Mouse (Mus musculus): ENCODE results near the gene Pgr.

Pgr gene

DNA sequence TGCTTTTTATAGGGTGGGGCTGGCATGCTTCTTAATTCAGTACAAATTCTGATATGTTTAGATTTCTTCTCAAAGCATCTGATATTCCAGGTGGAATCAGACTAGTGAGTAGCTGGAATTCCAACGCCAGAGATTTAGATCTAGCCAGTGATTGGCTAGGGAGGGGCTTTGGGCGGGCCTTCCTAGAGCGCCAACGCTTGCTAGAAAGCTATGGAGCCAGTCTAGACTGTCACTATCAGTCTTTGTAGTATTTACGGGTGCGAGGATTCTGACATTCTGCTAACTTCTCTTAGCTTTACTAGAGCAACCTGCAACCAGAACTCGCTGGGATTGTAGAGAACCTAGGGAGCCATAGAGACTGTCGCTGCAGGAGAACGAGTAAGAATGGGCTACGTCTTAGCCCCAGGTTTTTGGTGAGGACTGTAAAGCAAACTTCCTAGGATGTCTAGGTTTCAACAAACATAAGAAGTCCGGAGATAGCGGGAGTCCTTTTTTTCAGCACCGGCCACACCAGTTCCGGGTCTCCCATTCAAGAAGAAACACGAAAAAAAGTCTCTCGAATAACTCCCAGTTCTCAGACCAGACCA, at the start of gene Pgr:
Gene Pgr, plus strand, starts transcription at position 218 of the 587 bp plus-strand sequence.
- no peak for DNase-seq (ENCODE audit: low spot score)

DNA sequence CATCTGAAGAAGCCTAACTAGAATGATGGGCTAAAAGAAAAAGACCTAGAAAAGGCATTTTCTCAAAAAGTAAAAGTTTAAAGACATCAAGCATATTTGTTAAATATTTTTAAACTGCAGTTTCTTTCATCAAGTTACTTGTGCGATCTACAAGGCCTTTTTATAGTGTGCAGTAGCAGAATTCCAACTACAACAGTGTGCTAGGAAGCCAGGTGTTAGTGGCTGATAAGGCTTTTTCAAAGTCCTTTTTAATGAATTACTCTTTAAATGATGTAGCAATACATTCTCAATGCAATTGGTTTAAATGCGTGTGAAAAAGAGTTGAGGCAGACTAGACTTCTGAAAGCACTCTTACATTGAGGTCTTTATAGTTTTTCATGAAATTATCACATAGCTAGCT, 42.2 kb upstream of the Pgr start:
- no peak for DNase-seq (ENCODE audit: low spot score)

DNA sequence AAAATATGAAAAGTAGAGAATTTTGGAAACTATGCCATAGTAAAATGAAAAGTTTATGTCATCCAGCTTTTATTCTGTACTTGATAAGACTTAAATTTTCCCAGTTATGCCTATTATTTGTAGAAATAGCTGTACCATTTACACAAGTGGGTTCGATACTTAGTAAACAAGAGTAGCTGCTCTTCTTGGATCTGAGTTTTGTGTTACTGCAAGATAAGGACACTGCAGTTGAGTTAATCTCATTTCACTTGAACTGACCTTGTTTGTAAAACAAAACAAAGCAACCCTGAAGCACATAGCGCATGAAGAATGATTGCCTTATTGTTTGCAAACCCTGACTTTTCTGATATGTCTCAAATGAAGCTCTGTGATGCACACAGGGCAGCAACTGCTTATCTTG, 31.1 kb upstream of the Pgr start:
- DNase-seq (ENCODE audit: low spot score) = no peak

GRCm38 (mm10) chr9:8895205-8895604, 4.4 kb upstream of the Pgr start:
- no peak for DNase-seq (ENCODE audit: low spot score)

GRCm38 (mm10) chr9:8900203-8901012, 775 bp downstream of the Pgr start:
- DNase-seq (ENCODE audit: low spot score) = no peak

DNA sequence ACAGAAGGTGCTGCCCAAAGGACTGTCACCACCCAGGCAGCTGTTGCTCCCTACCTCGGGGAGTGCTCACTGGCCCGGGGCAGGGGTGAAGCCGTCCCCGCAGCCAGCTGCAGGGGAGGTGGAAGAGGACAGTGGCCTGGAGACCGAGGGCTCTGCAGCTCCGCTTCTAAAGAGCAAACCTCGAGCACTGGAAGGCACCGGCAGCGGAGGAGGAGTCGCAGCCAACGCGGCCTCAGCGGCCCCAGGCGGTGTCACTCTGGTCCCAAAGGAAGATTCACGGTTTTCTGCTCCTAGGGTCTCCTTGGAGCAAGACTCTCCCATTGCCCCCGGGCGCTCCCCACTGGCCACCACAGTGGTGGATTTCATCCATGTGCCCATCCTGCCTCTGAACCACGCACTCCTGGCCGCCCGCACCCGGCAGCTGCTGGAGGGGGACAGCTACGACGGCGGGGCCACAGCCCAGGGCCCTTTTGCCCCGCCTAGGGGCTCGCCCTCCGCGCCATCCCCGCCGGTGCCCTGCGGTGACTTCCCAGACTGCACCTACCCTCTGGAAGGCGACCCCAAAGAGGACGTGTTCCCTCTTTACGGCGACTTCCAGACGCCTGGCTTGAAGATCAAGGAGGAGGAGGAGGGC, 1.5 kb downstream of the Pgr start:
- no peak for DNase-seq (ENCODE audit: low spot score)

GRCm38 (mm10) chr9:8901647-8902131, 2.1 kb downstream of the Pgr start:
- peak; percentile 32 for DNase-seq (ENCODE audit: low spot score)

GRCm38 (mm10) chr9:8902277-8902676, 2.6 kb downstream of the Pgr start:
- DNase-seq (ENCODE audit: low spot score) = no peak

GRCm38 (mm10) chr9:8927561-8927960, 27.9 kb downstream of the Pgr start:
- DNase-seq (ENCODE audit: low spot score) = peak; percentile 15

GRCm38 (mm10) chr9:8937753-8938152, 38.1 kb downstream of the Pgr start:
- DNase-seq (ENCODE audit: low spot score) = no peak

DNA sequence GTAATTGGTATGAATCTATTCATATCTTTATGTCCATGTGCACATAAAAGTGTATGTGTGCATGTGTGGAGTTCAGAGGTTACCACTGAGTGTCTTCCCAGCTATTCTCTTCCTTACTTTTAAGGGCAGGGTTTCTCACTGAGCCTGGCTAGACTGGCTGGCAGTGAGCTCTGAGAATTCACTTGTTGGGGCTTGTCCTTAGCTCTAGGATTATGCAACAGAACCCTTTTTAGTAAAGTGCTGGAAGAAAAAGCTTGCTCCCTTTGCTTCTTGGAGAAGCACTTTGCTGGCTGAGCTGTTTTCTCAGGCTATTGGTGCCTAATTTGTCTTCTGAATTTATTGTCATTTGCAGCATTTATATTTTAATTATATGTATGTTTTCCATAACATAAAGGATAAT, 53.7 kb downstream of the Pgr start:
- no peak for DNase-seq (ENCODE audit: low spot score)

- DNase-seq (ENCODE audit: low spot score) = peak; percentile 17
Measured at GRCm38 (mm10) chr9:8964512-8965133, 65.0 kb downstream of the Pgr start.

DNA sequence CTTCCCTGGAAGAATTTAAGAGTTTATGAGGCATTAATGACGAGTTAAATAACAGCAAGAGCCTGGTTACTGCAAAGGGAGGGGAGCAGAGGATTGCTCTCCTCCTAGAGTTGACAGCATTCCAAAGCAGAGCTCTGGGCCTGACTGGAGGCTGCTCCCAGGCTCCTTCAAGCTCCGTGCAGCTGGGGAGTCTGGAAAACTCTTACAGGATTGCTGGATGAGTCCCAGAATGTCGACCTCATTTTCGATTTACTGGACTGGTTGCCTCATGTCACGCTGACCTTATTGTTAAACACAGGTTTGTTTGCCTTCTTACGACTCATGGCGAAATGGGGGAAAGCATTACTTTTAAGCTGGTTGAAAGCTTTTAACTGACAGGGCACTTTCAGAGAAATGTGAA, 70.6 kb downstream of the Pgr start:
- DNase-seq (ENCODE audit: low spot score) = no peak

- DNase-seq (ENCODE audit: low spot score) = no peak
Measured at GRCm38 (mm10) chr9:8971491-8971890, 71.9 kb downstream of the Pgr start, which contains the start of gene Gm16485. Gene Gm16485, plus strand, starts transcription at chr9:8971791.

- no peak for DNase-seq (ENCODE audit: low spot score)
Measured at GRCm38 (mm10) chr9:8977775-8978174, 78.1 kb downstream of the Pgr start.

- no peak for DNase-seq (ENCODE audit: low spot score)
Measured at GRCm38 (mm10) chr9:8982315-8982714, 82.7 kb downstream of the Pgr start.

GRCm38 (mm10) chr9:8996494-8996893, 96.9 kb downstream of the Pgr start:
- no peak for DNase-seq (ENCODE audit: low spot score)

DNA sequence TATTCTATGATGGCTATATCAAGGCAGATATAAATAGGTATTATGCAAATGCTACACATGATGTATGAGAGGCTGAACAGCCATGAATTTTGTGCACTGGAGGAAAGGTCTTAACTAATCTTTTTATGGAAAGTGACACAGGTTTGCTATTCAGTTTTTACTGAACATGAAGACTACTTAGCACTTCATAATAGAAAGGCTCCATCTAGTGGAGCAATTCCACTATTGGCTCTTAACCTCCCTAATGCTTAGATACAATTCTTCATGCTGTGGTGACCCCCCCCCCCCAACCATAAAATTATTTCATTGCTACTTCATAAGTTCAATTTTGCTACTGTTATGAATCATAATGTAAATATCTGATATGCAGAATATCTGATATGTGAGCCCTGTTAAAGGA, 101.5 kb downstream of the Pgr start:
- peak; percentile 19 for DNase-seq (ENCODE audit: low spot score)

- no peak for DNase-seq (ENCODE audit: low spot score)
Measured at GRCm38 (mm10) chr9:9015108-9015507, 115.5 kb downstream of the Pgr start.
